Mouse (Mus musculus): Measurements from ENCODE around the gene Rab11fip5. TPM values are rescaled to one million over a fixed set of nuclear protein-coding genes. Genes with fewer than 3 reads are reported as not detected.

The Rab11fip5 gene
- polyA plus RNA-seq, 1 experiment from 2014 or later: 4.5 TPM

DNA sequence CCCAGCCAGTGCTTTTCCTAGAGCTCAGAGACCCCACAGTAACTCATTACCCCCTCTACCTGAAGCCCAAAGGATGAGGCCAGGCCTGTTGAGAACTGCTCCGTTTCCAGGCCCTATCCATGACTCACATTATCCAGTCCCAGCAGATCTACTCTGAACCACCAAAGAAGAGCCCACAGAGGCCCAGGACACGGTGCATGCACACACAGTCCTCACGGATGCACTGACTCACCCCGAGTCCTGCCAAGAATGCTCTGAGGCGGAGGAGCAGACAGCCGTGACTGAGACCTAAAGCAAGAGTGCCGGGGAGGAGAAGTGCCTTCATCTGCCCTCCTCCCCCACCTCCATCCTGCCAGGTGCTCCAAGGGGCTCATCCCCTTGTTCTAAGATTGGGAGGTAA is 25.2 kb downstream of the Rab11fip5 start:
- no peak overlapping the region for H3K9ac ChIP-seq (ENCODE audit: low read length)
- H3K9me3 ChIP-seq (ENCODE audit: control insufficient read depth, low read length): no peaks in the 10 kb centered on the region
- DNase-seq (ENCODE audit: low spot score): no peak
- no peaks in the 10 kb centered on the region for H3K36me3 ChIP-seq (ENCODE audit: control insufficient read depth, insufficient read depth, low read length)
- no peaks in the 10 kb centered on the region for H3K4me1 ChIP-seq (replicated peaks; ENCODE audit: control insufficient read depth, insufficient read depth, low read length)
- no peak for ATAC-seq (replicated peaks; ENCODE audit: low FRiP score)
- H3K27ac ChIP-seq (ENCODE audit: low read depth, low read length): no peak overlapping the region
- H3K4me3 ChIP-seq (ENCODE audit: low read depth, low read length): no peak overlapping the region
- no peaks in the 10 kb centered on the region for H3K27me3 ChIP-seq (ENCODE audit: control insufficient read depth, insufficient read depth, low read length)
- 83% methylated on average over 7 of the region's 7 CpGs for WGBS
- H3K4me2 ChIP-seq (ENCODE audit: low read depth, low read length, severe bottlenecking): no peak overlapping the region

DNA sequence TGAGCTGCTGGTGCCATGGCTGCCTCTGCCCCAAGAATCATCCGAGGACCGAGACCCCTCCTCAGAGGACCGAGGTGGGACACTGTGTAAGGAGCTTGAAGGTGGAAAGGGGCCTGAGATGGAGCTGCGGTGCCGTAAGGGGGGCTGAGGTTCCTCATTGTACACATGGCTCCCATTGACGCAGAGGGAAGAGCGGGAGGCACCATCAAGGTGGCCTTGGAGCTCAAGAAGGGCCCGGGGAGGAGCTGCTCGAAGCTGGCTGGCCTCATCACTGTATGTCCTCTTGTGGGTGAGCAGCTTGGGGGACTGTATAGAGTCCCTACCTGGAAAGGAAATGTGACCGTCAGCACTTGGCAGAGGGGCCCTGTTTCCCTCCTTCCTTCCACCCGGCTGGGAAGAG is 26.3 kb downstream of the Rab11fip5 start:
- Histone ChIP-seq H3K27ac (ENCODE audit: low read depth, low read length) (no peak overlapping the region), H3K27me3 (ENCODE audit: control insufficient read depth, insufficient read depth, low read length) (no peaks in the 10 kb centered on the region), H3K36me3 (ENCODE audit: control insufficient read depth, insufficient read depth, low read length) (no peaks in the 10 kb centered on the region), H3K4me3 (ENCODE audit: low read depth, low read length) (no peak overlapping the region), H3K4me1 (replicated peaks; ENCODE audit: control insufficient read depth, insufficient read depth, low read length) (no peaks in the 10 kb centered on the region), H3K9ac (ENCODE audit: low read length) (no peak overlapping the region), H3K4me2 (ENCODE audit: low read depth, low read length, severe bottlenecking) (no peak overlapping the region), H3K9me3 (ENCODE audit: control insufficient read depth, low read length) (no peaks in the 10 kb centered on the region)
- DNase-seq (ENCODE audit: low spot score) (no peak), ATAC-seq (replicated peaks; ENCODE audit: low FRiP score) (no peak)
- WGBS: 90% methylated on average over 11 of the region's 11 CpGs

DNA sequence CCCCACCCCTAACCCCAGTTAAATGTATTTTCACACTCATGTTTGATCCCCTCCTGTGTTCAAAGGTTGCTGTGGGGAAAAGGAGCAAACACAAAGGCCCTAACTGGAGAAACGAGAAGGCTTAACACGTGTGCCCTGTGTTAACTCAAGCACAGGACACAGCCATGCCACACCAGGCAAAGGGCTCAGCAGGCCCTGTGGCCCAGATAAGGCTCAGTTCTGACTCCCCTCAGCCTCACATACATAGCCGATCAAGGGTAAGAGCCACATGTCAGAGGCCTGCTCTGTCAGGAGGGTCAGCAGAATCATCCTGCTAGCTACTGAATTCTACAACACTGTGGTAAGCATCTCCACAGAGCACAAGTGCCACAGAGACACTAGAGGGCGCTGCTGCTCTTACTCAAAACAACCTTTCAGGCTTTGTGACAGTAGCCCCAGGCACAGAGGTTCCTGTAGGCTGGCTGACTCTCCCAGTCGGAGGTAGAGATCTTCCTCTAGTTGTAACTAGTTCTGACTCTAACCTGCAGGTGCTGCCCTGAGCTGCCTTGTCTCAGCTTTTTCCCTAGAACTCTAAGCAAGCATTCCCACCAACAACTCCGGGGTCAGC is 28.3 kb downstream of the Rab11fip5 start:
- H3K9ac ChIP-seq (ENCODE audit: low read length): no peak overlapping the region
- peak; percentile 53 for ATAC-seq (replicated peaks; ENCODE audit: low FRiP score)

DNA sequence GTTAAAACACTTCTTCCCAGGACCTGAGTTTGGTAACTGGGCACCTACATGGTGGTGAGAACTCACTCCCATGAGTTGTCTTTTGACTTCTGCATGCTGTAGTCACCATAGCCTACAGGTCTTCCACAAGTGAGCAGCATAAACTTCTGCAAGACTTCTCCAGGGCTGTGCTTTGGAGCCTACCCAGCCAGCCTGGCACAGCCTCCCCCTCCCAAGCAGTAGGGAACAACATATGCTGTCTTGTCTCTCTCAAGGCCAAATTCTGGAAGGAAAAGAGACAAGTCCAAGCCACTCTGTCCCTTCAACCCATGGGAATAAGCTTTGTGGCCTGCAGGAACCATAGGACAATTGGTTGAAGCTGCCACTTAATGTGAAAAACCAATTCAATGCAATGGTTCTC is 29.5 kb downstream of the Rab11fip5 start:
- Histone ChIP-seq H3K4me2 (ENCODE audit: low read depth, low read length, severe bottlenecking) (no peak overlapping the region), H3K27me3 (ENCODE audit: control insufficient read depth, insufficient read depth, low read length) (no peaks in the 10 kb centered on the region), H3K27ac (ENCODE audit: low read depth, low read length) (no peak overlapping the region), H3K4me1 (replicated peaks; ENCODE audit: control insufficient read depth, insufficient read depth, low read length) (no peaks in the 10 kb centered on the region), H3K36me3 (ENCODE audit: control insufficient read depth, insufficient read depth, low read length) (no peaks in the 10 kb centered on the region), H3K9me3 (ENCODE audit: control insufficient read depth, low read length) (no peaks in the 10 kb centered on the region), H3K4me3 (ENCODE audit: low read depth, low read length) (no peak overlapping the region), H3K9ac (ENCODE audit: low read length) (no peak overlapping the region)
- no peak for DNase-seq (ENCODE audit: low spot score)
- ATAC-seq (replicated peaks; ENCODE audit: low FRiP score): no peak

More for the DNA sequence above, 28.3 kb downstream of the Rab11fip5 start:
- Histone ChIP-seq H3K27me3 (ENCODE audit: control insufficient read depth, insufficient read depth, low read length) (no peaks in the 10 kb centered on the region), H3K4me2 (ENCODE audit: low read depth, low read length, severe bottlenecking) (no peak overlapping the region), H3K4me1 (replicated peaks; ENCODE audit: control insufficient read depth, insufficient read depth, low read length) (no peaks in the 10 kb centered on the region), H3K4me3 (ENCODE audit: low read depth, low read length) (no peak overlapping the region), H3K36me3 (ENCODE audit: control insufficient read depth, insufficient read depth, low read length) (no peaks in the 10 kb centered on the region), H3K27ac (ENCODE audit: low read depth, low read length) (no peak overlapping the region), H3K9me3 (ENCODE audit: control insufficient read depth, low read length) (no peaks in the 10 kb centered on the region)
- peak; percentile 90 for DNase-seq (ENCODE audit: low spot score)
- WGBS: 43% methylated on average over 6 of the region's 6 CpGs

DNA sequence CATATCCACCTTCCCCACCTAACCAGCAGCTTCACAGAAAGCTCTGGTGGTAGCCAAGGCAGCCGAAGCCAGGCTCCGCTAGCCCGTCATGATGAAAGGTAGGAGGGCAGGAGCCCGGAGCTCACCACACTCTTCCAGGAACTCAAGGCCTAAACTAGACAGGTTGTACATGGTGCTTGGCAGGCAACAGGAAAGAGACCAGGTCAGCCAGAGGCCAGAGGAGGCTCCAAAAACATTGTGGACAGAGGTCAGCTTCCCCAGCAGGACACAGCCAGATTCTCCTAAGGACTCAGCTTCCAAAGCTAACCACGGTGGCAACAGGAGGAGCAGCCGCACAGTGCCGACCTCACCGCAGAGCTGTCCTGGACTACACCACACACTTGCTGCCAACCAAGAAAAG is 31.4 kb downstream of the Rab11fip5 start:
- Histone ChIP-seq H3K4me2 (ENCODE audit: low read depth, low read length, severe bottlenecking) (no peak overlapping the region), H3K27ac (ENCODE audit: low read depth, low read length) (no peak overlapping the region), H3K9ac (ENCODE audit: low read length) (no peak overlapping the region), H3K36me3 (ENCODE audit: control insufficient read depth, insufficient read depth, low read length) (no peaks in the 10 kb centered on the region), H3K27me3 (ENCODE audit: control insufficient read depth, insufficient read depth, low read length) (no peaks in the 10 kb centered on the region), H3K4me3 (ENCODE audit: low read depth, low read length) (no peak overlapping the region), H3K4me1 (replicated peaks; ENCODE audit: control insufficient read depth, insufficient read depth, low read length) (no peaks in the 10 kb centered on the region), H3K9me3 (ENCODE audit: control insufficient read depth, low read length) (no peaks in the 10 kb centered on the region)
- ATAC-seq (replicated peaks; ENCODE audit: low FRiP score) (no peak), DNase-seq (ENCODE audit: low spot score) (no peak)
- 89% methylated on average over 8 of the region's 8 CpGs for WGBS

DNA sequence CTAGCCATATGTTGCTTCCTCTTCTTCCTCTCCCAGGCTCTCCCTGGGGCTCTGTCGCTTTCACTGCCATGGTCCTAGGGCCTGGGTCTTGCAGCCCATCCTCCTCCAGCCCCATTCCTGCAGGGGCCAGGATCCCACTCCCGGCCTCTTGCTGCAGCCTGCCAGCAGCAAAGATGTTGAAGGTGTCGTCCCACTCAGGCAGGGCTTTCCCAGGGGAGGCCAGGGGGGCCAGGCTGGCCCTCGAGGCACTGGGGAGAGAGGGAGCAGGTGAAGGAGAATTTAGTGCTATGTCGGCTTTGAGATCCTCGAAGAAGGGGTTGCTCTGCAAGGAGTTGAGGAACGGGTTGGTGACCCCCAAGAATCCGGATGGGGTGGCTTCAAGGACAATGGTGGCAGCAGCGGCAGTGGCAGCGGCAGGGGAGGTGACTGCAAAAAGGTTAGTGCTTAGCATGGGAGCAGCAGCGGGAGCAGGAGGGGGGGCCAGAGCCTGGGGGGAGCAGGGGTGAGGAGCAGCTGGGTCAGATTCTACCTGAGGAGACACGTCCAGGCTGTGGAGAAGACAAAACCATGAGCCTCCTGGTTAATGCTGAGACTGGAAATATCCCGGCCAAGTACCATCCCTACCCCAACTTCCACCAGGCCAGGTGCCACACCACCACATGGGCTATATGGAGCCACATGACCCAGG is 32.5 kb downstream of the Rab11fip5 start:
- Histone ChIP-seq H3K4me2 (ENCODE audit: low read depth, low read length, severe bottlenecking) (no peak overlapping the region), H3K4me3 (ENCODE audit: low read depth, low read length) (no peak overlapping the region), H3K9ac (ENCODE audit: low read length) (no peak overlapping the region), H3K27me3 (ENCODE audit: control insufficient read depth, insufficient read depth, low read length) (no peaks in the 10 kb centered on the region), H3K27ac (ENCODE audit: low read depth, low read length) (no peak overlapping the region), H3K9me3 (ENCODE audit: control insufficient read depth, low read length) (no peaks in the 10 kb centered on the region), H3K36me3 (ENCODE audit: control insufficient read depth, insufficient read depth, low read length) (no peaks in the 10 kb centered on the region), H3K4me1 (replicated peaks; ENCODE audit: control insufficient read depth, insufficient read depth, low read length) (no peaks in the 10 kb centered on the region)
- no peak for DNase-seq (ENCODE audit: low spot score)
- no peak for ATAC-seq (replicated peaks; ENCODE audit: low FRiP score)
- 65% methylated on average over 13 of the region's 13 CpGs for WGBS

DNA sequence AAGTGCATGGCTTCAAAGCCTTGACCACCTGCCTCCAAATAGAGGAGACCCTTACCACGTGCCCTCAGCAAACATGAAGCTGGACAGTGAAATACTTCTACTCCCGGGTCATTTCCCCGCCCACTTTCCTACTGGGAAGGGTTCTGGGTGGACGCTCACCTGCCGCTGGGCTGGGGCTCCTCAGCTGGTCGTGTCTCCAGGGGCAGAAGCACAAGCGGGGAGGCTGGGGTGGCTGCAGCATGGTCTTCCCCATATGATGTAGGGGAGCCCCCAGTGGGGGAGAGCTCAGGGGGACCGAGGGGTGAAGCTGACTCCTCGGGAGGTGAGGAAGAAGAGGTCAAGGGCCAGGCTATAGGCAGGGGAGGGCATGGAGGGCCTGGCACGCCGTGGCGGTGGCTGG is 34.2 kb downstream of the Rab11fip5 start:
- H3K27ac ChIP-seq (ENCODE audit: low read depth, low read length): no peak overlapping the region
- H3K4me1 ChIP-seq (replicated peaks; ENCODE audit: control insufficient read depth, insufficient read depth, low read length): no peaks in the 10 kb centered on the region
- 82% methylated on average over 12 of the region's 12 CpGs for WGBS
- H3K4me2 ChIP-seq (ENCODE audit: low read depth, low read length, severe bottlenecking): no peak overlapping the region
- ATAC-seq (replicated peaks; ENCODE audit: low FRiP score) (no peak), DNase-seq (ENCODE audit: low spot score) (no peak)
- no peak overlapping the region for H3K4me3 ChIP-seq (ENCODE audit: low read depth, low read length)
- no peak overlapping the region for H3K9ac ChIP-seq (ENCODE audit: low read length)
- H3K36me3 ChIP-seq (ENCODE audit: control insufficient read depth, insufficient read depth, low read length): no peaks in the 10 kb centered on the region
- no peaks in the 10 kb centered on the region for H3K27me3 ChIP-seq (ENCODE audit: control insufficient read depth, insufficient read depth, low read length)
- H3K9me3 ChIP-seq (ENCODE audit: control insufficient read depth, low read length): no peaks in the 10 kb centered on the region

DNA sequence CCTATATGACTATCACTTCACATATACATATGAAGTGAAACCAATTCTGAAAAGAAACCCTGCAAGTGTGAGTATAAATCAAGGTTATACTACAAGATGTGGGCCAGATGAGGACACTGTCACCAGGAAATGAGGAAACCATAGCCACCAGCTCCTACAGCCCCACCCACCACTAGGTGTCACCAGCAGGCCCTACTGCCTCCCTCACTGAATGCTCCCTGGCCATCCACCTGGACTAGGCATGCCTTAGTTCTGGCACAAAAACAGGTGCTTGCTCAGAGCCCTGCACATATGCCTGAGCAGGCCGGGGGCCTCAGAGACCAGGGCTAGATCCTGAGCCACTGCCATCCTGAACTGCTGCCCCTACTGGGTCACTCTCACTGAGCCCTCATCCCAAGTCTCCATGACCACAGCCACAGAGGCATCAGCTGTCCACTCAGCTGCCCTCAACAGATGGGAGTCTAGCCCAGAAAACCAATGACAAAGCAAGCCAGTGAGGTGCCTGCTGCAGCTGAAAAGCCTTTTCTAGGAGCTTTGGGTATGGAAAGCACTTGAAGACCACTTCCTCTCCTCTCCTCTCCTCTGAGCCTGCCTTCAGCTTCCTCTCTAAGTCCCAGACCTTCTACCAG is 35.0 kb downstream of the Rab11fip5 start:
- ATAC-seq (replicated peaks; ENCODE audit: low FRiP score): no peak
- H3K27me3 ChIP-seq (ENCODE audit: control insufficient read depth, insufficient read depth, low read length): no peaks in the 10 kb centered on the region
- 69% methylated on average over 1 of the region's 1 CpGs for WGBS

DNA sequence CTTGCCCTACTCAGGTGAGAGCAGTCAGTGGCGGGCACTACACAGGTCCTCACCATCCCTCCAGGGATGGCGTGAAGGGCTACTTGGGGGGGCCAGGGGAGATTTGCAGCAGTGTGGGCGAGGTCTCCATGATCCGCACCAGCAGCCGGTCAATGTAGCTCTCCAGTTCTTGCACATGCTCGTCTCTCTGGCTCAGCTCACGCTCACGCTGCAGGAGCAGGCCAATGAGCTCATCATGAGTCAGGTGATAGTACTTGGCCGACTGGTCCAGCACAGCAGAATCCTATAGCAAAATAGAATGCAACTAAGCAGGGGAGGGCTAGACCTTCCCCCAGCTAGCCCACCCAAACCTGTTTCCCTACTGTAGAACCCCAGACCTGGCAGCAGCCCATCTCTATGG is 37.5 kb downstream of the Rab11fip5 start:
- DNase-seq (ENCODE audit: low spot score): no peak
- H3K27me3 ChIP-seq (ENCODE audit: control insufficient read depth, insufficient read depth, low read length): no peaks in the 10 kb centered on the region
- WGBS: 83% methylated on average over 9 of the region's 9 CpGs

More for the DNA sequence above, 35.0 kb downstream of the Rab11fip5 start:
- no peaks in the 10 kb centered on the region for H3K36me3 ChIP-seq (ENCODE audit: control insufficient read depth, insufficient read depth, low read length)
- no peak overlapping the region for H3K27ac ChIP-seq (ENCODE audit: low read depth, low read length)
- no peaks in the 10 kb centered on the region for H3K4me1 ChIP-seq (replicated peaks; ENCODE audit: control insufficient read depth, insufficient read depth, low read length)
- no peak overlapping the region for H3K4me2 ChIP-seq (ENCODE audit: low read depth, low read length, severe bottlenecking)
- DNase-seq (ENCODE audit: low spot score): no peak
- no peak overlapping the region for H3K9ac ChIP-seq (ENCODE audit: low read length)
- no peaks in the 10 kb centered on the region for H3K9me3 ChIP-seq (ENCODE audit: control insufficient read depth, low read length)
- H3K4me3 ChIP-seq (ENCODE audit: low read depth, low read length): no peak overlapping the region

More for the DNA sequence above, 37.5 kb downstream of the Rab11fip5 start:
- Histone ChIP-seq H3K4me3 (ENCODE audit: low read depth, low read length) (no peak overlapping the region), H3K36me3 (ENCODE audit: control insufficient read depth, insufficient read depth, low read length) (no peaks in the 10 kb centered on the region), H3K27ac (ENCODE audit: low read depth, low read length) (no peak overlapping the region), H3K9me3 (ENCODE audit: control insufficient read depth, low read length) (no peaks in the 10 kb centered on the region), H3K4me2 (ENCODE audit: low read depth, low read length, severe bottlenecking) (no peak overlapping the region), H3K9ac (ENCODE audit: low read length) (no peak overlapping the region), H3K4me1 (replicated peaks; ENCODE audit: control insufficient read depth, insufficient read depth, low read length) (no peaks in the 10 kb centered on the region)
- no peak for ATAC-seq (replicated peaks; ENCODE audit: low FRiP score)

All from forebrain, embryonic 11.5 days (tissue).